Mouse (Mus musculus): ENCODE measurements around the gene Scube2. TPM values are rescaled to one million over a fixed set of nuclear protein-coding genes. Genes with fewer than 3 reads are reported as not detected.

Gene Scube2
- polyA plus RNA-seq, 1 experiment = not detected

DNA sequence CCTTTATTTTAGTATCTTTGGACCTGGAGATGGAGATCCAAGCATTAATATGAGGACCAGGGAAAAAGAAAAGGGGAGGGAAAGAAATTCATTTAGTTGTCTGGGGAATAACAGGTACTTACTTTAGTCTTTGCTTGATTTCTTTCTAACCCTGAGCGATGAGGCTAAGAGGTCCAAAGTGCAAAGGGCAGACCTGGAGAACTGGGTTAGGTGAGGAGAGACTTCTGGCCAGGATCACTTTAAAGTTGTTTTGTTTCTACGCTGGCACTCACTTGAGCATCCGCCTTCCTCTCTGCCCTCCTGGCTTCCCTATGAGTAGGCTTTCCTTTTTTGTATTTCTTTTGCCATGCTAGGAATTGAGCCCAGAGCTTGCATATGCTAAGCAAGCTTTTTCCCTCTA, 109.2 kb downstream of the Scube2 start:
- H3K4me2 ChIP-seq (ENCODE audit: low read depth) = no peak overlapping the region
- H3ac ChIP-seq (ENCODE audit: control insufficient read depth, insufficient read length) = no peak overlapping the region
- H3K36me3 ChIP-seq (ENCODE audit: control insufficient read depth, insufficient read depth) = no peaks in the 10 kb centered on the region
- no peak for TF ChIP-seq MYOG (IDR thresholded peaks at IDR 0.05; ENCODE audit: control insufficient read depth in 1 of 3, insufficient read depth in 1 of 3, insufficient read length in 2 of 3, low read depth in 2 of 3)
- no peak for TF ChIP-seq MAX (IDR thresholded peaks at IDR 0.05; ENCODE audit: low read depth)
- no peak for TF ChIP-seq TCF12 (IDR thresholded peaks at IDR 0.05; ENCODE audit: insufficient read depth, poor library complexity, severe bottlenecking)
- TF ChIP-seq REST (IDR thresholded peaks at IDR 0.05; ENCODE audit: insufficient read depth, insufficient read length) = no peak
- TF ChIP-seq POLR2AphosphoS2 (IDR thresholded peaks at IDR 0.05; ENCODE audit: insufficient read length, low read depth) = no peak
- TF ChIP-seq E2F4 (IDR thresholded peaks at IDR 0.05; ENCODE audit: insufficient read depth) = no peak
- no peak for TF ChIP-seq POLR2A (IDR thresholded peaks at IDR 0.05; ENCODE audit: insufficient read length, low read depth)
- no peak for TF ChIP-seq SRF (IDR thresholded peaks at IDR 0.05; ENCODE audit: control insufficient read depth, insufficient read length, low read depth)
- no peak for TF ChIP-seq USF1 (IDR thresholded peaks at IDR 0.05; ENCODE audit: low read depth)
- TF ChIP-seq CEBPB (IDR thresholded peaks at IDR 0.05; ENCODE audit: insufficient read depth, poor library complexity, severe bottlenecking) = no peak
- TF ChIP-seq MYOD1 (IDR thresholded peaks at IDR 0.05; ENCODE audit: control insufficient read depth in 1 of 3, insufficient read length in 2 of 3, low read depth in 2 of 3) = no peak
- TF ChIP-seq TCF3 (IDR thresholded peaks at IDR 0.05; ENCODE audit: insufficient read length, low read depth) = no peak
- peaks cover 2% of the 10 kb centered on the region for H3K79me2 ChIP-seq (ENCODE audit: control insufficient read depth, insufficient read depth)
- no peak overlapping the region for H3K4me3 ChIP-seq
- H3K27me3 ChIP-seq (ENCODE audit: control insufficient read depth, insufficient read depth, insufficient read length) = no peaks in the 10 kb centered on the region

DNA sequence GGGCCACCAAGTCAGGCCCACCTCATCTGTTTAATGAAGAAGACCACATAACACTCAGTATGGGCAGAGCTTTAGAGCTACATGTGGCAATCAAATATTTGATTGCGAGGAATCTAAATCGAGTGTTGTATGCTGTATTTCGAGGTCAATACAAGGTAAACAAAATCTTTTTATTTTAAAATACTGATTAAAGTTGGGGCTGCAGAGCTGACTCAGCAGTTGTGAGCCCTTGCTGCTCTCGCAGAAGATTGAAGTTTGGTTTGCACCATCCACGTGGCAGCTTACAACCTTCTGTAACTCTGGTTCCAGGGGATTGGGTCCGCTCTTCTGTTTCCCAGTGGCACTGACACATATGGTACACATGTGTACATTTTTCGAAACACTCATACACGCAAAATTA, 111.4 kb downstream of the Scube2 start:
- no peak for TF ChIP-seq POLR2AphosphoS2 (IDR thresholded peaks at IDR 0.05; ENCODE audit: insufficient read length, low read depth)
- no peak for TF ChIP-seq MYOG (IDR thresholded peaks at IDR 0.05; ENCODE audit: control insufficient read depth in 1 of 3, insufficient read depth in 1 of 3, insufficient read length in 2 of 3, low read depth in 2 of 3)
- TF ChIP-seq USF1 (IDR thresholded peaks at IDR 0.05; ENCODE audit: low read depth) = no peak

DNA sequence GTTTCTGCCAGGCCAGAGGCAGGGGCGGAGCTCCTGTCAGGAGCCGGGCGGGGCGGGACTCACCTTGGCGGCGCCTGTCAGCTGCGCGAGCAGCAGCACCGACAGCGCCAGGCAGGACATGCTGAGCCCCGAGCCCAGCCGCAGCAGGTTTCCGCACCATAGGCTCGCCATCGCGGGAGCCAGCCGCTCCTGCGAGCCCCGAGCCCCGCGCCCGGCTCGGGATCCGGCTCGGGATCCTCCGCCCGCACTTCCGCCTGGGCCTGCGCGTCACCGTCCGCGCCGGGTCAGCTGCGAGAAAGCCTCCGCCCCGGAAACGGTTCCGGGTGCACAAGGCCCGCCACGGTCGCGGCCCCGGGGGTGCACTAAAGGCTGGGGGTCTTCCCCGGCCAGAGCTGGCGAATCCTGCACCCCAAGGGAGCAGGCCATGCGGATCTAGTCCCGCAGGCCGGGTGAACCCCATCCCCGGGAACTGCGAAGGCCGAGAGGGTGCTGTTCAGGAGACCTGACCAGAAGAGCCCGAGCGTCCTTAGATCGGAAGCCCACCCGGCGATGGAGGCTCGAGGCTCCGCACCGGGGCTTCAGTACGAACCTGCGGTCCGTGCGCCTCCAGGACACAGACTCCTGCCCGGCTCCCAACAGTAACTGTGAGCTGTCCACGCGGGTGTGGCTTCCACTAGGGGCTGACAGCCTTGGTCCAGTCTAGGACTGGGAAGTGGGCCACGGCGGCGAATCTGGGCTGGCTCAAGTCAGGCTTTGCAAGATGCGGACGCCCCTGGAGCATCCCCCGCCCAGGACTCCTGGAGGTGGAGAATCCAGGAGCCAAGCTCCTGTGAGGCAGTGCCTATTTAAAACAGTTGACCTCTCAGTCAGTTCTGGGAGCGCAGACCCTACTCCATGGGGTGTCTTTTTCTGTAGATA, 113.2 kb downstream of the Scube2 start, which contains the start of gene Tmem9b:
Gene Tmem9b (minus strand): TSS at position 868 of the 918 bp plus-strand sequence.
- Histone ChIP-seq H3K79me2 (ENCODE audit: control insufficient read depth, insufficient read depth) (peaks cover 11% of the 10 kb centered on the region), H3K27me3 (ENCODE audit: control insufficient read depth, insufficient read depth, insufficient read length) (no peaks in the 10 kb centered on the region), H3ac (ENCODE audit: control insufficient read depth, insufficient read length) (peak within 1 kb of the TSS; percentile 83), H3K4me2 (ENCODE audit: low read depth) (peak within 1 kb of the TSS; percentile 94), H3K36me3 (ENCODE audit: control insufficient read depth, insufficient read depth) (no peaks in the 10 kb centered on the region), H3K4me3 (peak within 1 kb of the TSS; percentile 90)
- TF ChIP-seq REST (IDR thresholded peaks at IDR 0.05; ENCODE audit: insufficient read depth, insufficient read length) = no peak
- no peak for TF ChIP-seq E2F4 (IDR thresholded peaks at IDR 0.05; ENCODE audit: insufficient read depth)
- peak; percentile 69 for TF ChIP-seq POLR2A (IDR thresholded peaks at IDR 0.05; ENCODE audit: insufficient read length, low read depth)
- TF ChIP-seq MYOD1 (IDR thresholded peaks at IDR 0.05; ENCODE audit: control insufficient read depth in 1 of 3, insufficient read length in 2 of 3, low read depth in 2 of 3) = peak in 2 of 3 experiments; percentile 12 to 56
- no peak for TF ChIP-seq MAX (IDR thresholded peaks at IDR 0.05; ENCODE audit: low read depth)
- TF ChIP-seq CEBPB (IDR thresholded peaks at IDR 0.05; ENCODE audit: insufficient read depth, poor library complexity, severe bottlenecking) = no peak
- TF ChIP-seq POLR2AphosphoS2 (IDR thresholded peaks at IDR 0.05; ENCODE audit: insufficient read length, low read depth) = no peak
- peak in 2 of 3 experiments; percentile 32 to 38 for TF ChIP-seq MYOG (IDR thresholded peaks at IDR 0.05; ENCODE audit: control insufficient read depth in 1 of 3, insufficient read depth in 1 of 3, insufficient read length in 2 of 3, low read depth in 2 of 3)
- no peak for TF ChIP-seq USF1 (IDR thresholded peaks at IDR 0.05; ENCODE audit: low read depth)
- no peak for TF ChIP-seq SRF (IDR thresholded peaks at IDR 0.05; ENCODE audit: control insufficient read depth, insufficient read length, low read depth)

More for the DNA sequence above, 111.4 kb downstream of the Scube2 start:
- H3ac ChIP-seq (ENCODE audit: control insufficient read depth, insufficient read length) = no peak overlapping the region
- H3K36me3 ChIP-seq (ENCODE audit: control insufficient read depth, insufficient read depth) = no peaks in the 10 kb centered on the region
- peaks cover 11% of the 10 kb centered on the region for H3K79me2 ChIP-seq (ENCODE audit: control insufficient read depth, insufficient read depth)
- H3K4me2 ChIP-seq (ENCODE audit: low read depth) = no peak overlapping the region
- no peaks in the 10 kb centered on the region for H3K27me3 ChIP-seq (ENCODE audit: control insufficient read depth, insufficient read depth, insufficient read length)
- no peak overlapping the region for H3K4me3 ChIP-seq

DNA sequence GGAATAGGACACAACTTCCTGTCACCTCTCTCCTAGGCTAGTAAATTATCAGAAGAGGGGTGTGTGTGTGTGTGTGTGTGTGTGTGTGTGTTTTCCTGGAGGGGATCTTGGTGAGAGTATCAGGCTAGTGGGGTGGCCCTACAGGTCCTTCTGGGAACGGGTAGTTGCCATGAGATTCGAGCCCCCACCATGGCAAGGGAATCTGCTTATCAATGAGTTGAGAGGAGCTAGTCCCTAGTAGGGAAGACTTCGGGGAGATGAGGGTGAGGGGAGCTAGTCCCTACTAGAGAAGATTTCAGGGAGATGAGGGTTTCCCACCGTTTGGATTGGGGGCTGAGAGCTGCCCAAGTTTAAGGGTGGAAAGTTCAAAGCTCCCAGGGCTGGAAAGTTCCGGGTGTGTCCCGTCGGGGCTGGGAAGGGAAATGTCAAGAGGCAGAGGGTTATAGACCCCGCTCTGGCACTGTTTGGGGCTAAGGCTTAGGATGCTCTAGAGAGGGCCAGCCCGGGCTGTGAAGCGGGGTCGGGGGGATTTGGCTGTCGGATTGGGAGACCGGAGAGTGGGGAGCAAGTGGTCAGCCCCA, 114.0 kb downstream of the Scube2 start:
- peak overlapping the region; percentile 90 for H3K4me3 ChIP-seq
- no peaks in the 10 kb centered on the region for H3K36me3 ChIP-seq (ENCODE audit: control insufficient read depth, insufficient read depth)
- H3K4me2 ChIP-seq (ENCODE audit: low read depth) = peak overlapping the region; percentile 74
- H3ac ChIP-seq (ENCODE audit: control insufficient read depth, insufficient read length) = peak overlapping the region; percentile 83
- no peak for TF ChIP-seq SRF (IDR thresholded peaks at IDR 0.05; ENCODE audit: control insufficient read depth, insufficient read length, low read depth)
- no peak for TF ChIP-seq MYOG (IDR thresholded peaks at IDR 0.05; ENCODE audit: control insufficient read depth in 1 of 3, insufficient read depth in 1 of 3, insufficient read length in 2 of 3, low read depth in 2 of 3)
- TF ChIP-seq POLR2A (IDR thresholded peaks at IDR 0.05; ENCODE audit: insufficient read length, low read depth) = no peak
- no peak for TF ChIP-seq MYOD1 (IDR thresholded peaks at IDR 0.05; ENCODE audit: control insufficient read depth in 1 of 3, insufficient read length in 2 of 3, low read depth in 2 of 3)
- TF ChIP-seq USF1 (IDR thresholded peaks at IDR 0.05; ENCODE audit: low read depth) = no peak
- TF ChIP-seq MAX (IDR thresholded peaks at IDR 0.05; ENCODE audit: low read depth) = no peak
- no peak for TF ChIP-seq REST (IDR thresholded peaks at IDR 0.05; ENCODE audit: insufficient read depth, insufficient read length)
- no peaks in the 10 kb centered on the region for H3K27me3 ChIP-seq (ENCODE audit: control insufficient read depth, insufficient read depth, insufficient read length)
- H3K79me2 ChIP-seq (ENCODE audit: control insufficient read depth, insufficient read depth) = peaks cover 11% of the 10 kb centered on the region

Other genes starting within 250 kb of the Scube2 start
- gene St5, start 162.1 kb downstream of the Scube2 start, polyA plus RNA-seq (2012; fragmentation: generic; extraction: Trizol) = 34.1 TPM
- 17.8 TPM for gene Akip1, start 162.0 kb downstream of the Scube2 start, polyA plus RNA-seq (2012; fragmentation: generic; extraction: Trizol)
- gene BC051019, start 141.8 kb downstream of the Scube2 start, polyA plus RNA-seq (2012; fragmentation: generic; extraction: Trizol) = 33.3 TPM
- 0.24 TPM for gene Ascl3, start 134.0 kb downstream of the Scube2 start, polyA plus RNA-seq (2012; fragmentation: generic; extraction: Trizol)
- 57.1 TPM for gene Tmem9b, start 112.8 kb downstream of the Scube2 start, polyA plus RNA-seq (2012; fragmentation: generic; extraction: Trizol)
- gene Nrip3, start 83.7 kb downstream of the Scube2 start, polyA plus RNA-seq (2012; fragmentation: generic; extraction: Trizol) = 0.01 TPM
- gene Dennd5a, start 94.8 kb upstream of the Scube2 start, polyA plus RNA-seq (2012; fragmentation: generic; extraction: Trizol) = 54.0 TPM
- gene Tmem41b, start 121.2 kb upstream of the Scube2 start, polyA plus RNA-seq (2012; fragmentation: generic; extraction: Trizol) = 32.2 TPM
- 28.3 TPM for gene Ipo7, start 152.6 kb upstream of the Scube2 start, polyA plus RNA-seq (2012; fragmentation: generic; extraction: Trizol)
- gene Zfp143, start 195.5 kb upstream of the Scube2 start, polyA plus RNA-seq (2012; fragmentation: generic; extraction: Trizol) = 6.4 TPM